Mouse (Mus musculus): Measurements from ENCODE around the gene Foxo3. TPM values are rescaled to one million over a fixed set of nuclear protein-coding genes. Genes with fewer than 3 reads are reported as not detected.

Foxo3 gene
- polyA plus RNA-seq, 1 experiment from 2014 or later = 7.1 TPM

DNA sequence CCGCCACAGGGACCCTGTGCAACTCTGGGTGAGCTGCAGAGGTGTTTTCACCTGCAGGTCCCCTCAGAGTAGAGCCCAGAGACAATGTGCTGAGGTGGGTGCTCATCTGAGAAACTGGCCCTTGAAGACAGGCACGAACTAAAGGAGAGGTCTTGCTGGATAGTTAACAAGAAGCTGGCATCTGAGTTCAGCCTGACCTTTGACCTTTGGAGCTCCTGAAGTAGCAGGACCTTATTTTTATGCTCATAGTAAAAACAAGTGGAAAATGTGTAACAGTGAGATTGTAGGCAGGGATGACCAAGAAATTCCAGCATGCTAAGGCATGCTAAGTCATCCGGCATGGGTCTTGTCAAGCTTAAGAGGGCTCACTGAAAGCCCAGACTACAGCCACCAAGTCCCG lies 82.6 kb downstream of the Foxo3 start:
- peaks cover 22% of the 10 kb centered on the region for H3K36me3 ChIP-seq (ENCODE audit: control insufficient read depth, insufficient read depth, low read length)
- no peak overlapping the region for H3K4me3 ChIP-seq (ENCODE audit: control insufficient read depth in 1 of 2, insufficient read depth in 1 of 2, low read depth in 1 of 2, low read length in 2 of 2)
- no peaks in the 10 kb centered on the region for H3K27me3 ChIP-seq (ENCODE audit: control insufficient read depth, insufficient read depth, low read length)
- no peak overlapping the region for H3K27ac ChIP-seq (replicated peaks in 1 of 2; ENCODE audit: control insufficient read depth in 1 of 2, insufficient read depth in 1 of 2, low read depth in 2 of 2, low read length in 2 of 2)
- ATAC-seq (ENCODE audit: insufficient number of reproducible peaks, insufficient read depth, low FRiP score, low read depth) = no peak
- H3K9ac ChIP-seq (ENCODE audit: low read length) = no peak overlapping the region
- H3K4me1 ChIP-seq (ENCODE audit: control insufficient read depth in 2 of 2, insufficient read depth in 2 of 2, low read length in 2 of 2) = peaks cover 37 to 50% of the 10 kb centered on the region in 2 experiments
- no peak overlapping the region for H3K4me2 ChIP-seq (ENCODE audit: low read length)
- 72% methylated on average over 4 of the region's 4 CpGs for WGBS
- peaks cover 8% of the 10 kb centered on the region; the same call in 1 of the 2 replicates for H3K9me3 ChIP-seq (ENCODE audit: control insufficient read depth, low read length)

DNA sequence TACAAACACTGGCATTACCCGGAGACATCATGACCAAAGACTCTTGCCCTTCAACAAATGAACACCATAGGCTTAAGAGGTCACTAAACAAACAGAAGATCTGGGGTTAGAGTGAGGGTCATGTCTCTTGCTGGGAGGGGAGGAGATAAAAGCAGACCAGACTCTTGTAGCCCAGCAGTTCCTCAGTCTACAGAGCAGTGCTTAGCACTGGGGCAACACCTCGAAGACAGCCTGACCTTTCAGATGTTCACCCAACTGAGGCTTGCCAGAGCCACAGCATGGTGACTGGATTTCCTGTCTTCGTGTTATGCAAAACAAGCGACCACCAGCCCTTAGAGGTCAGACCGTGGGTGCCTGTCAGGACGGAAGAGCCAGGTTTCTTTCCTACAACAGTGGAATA lies 83.6 kb downstream of the Foxo3 start:
- Histone ChIP-seq H3K4me1 (ENCODE audit: control insufficient read depth in 2 of 2, insufficient read depth in 2 of 2, low read length in 2 of 2) (peaks cover 45 to 53% of the 10 kb centered on the region in 2 experiments), H3K36me3 (ENCODE audit: control insufficient read depth, insufficient read depth, low read length) (peaks cover 22% of the 10 kb centered on the region), H3K27ac (replicated peaks in 1 of 2; ENCODE audit: control insufficient read depth in 1 of 2, insufficient read depth in 1 of 2, low read depth in 2 of 2, low read length in 2 of 2) (no peak overlapping the region), H3K27me3 (ENCODE audit: control insufficient read depth, insufficient read depth, low read length) (no peaks in the 10 kb centered on the region), H3K9ac (ENCODE audit: low read length) (no peak overlapping the region), H3K4me2 (ENCODE audit: low read length) (no peak overlapping the region), H3K9me3 (ENCODE audit: control insufficient read depth, low read length) (peaks cover 8% of the 10 kb centered on the region; the same call in 1 of the 2 replicates), H3K4me3 (ENCODE audit: control insufficient read depth in 1 of 2, insufficient read depth in 1 of 2, low read depth in 1 of 2, low read length in 2 of 2) (no peak overlapping the region)
- ATAC-seq (ENCODE audit: insufficient number of reproducible peaks, insufficient read depth, low FRiP score, low read depth) = no peak
- WGBS = 33% methylated on average over 6 of the region's 6 CpGs

DNA sequence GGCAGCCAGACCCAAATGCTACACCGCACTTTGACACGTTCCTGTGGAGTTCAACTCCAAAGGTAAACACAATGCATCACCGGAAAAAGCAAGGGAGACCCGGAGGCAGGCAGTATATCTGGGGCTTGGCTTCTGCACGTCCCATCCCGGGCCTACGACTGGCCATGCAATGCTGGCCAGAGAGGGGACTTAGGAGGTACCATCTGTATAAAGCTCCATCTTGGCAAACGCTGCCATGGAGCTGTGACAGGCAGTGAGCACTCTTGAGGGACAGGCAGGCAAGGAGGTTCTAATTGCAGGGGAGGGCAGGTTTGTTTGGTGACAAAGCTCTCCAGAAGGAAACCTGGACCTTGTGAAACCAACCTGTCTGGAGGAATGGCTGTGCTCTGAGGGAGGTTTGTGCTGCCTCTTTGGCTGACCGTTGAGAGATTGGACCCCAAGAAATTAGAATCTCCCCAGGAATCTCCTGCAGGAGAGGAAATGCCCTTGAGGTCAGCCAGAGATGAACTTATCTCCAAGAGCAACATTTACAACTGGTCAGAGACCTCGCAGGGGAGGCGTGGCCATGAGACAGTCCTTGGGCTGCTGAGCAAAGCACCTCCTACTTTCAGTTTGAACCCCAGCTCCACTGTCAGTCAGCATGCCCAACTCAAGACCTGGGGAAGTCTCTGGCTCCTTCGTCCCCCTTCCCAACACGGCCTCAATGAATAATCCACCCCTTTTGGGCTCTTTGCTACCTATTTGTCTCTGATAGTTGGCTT lies 86.7 kb downstream of the Foxo3 start:
- no peak for ATAC-seq (ENCODE audit: insufficient number of reproducible peaks, insufficient read depth, low FRiP score, low read depth)
- no peaks in the 10 kb centered on the region for H3K9me3 ChIP-seq (ENCODE audit: control insufficient read depth, low read length)
- H3K27me3 ChIP-seq (ENCODE audit: control insufficient read depth, insufficient read depth, low read length) = no peaks in the 10 kb centered on the region
- WGBS = 57% methylated on average over 13 of the region's 13 CpGs
- H3K36me3 ChIP-seq (ENCODE audit: control insufficient read depth, insufficient read depth, low read length) = peaks cover 14% of the 10 kb centered on the region
- H3K9ac ChIP-seq (ENCODE audit: low read length) = no peak overlapping the region
- peak overlapping the region; percentile 22 for H3K4me2 ChIP-seq (ENCODE audit: low read length)
- peaks cover 39 to 43% of the 10 kb centered on the region in 2 experiments for H3K4me1 ChIP-seq (ENCODE audit: control insufficient read depth in 2 of 2, insufficient read depth in 2 of 2, low read length in 2 of 2)
- peak overlapping the region in 1 of 2 experiments; percentile 27; a peak in 1 of 4 replicates for H3K27ac ChIP-seq (replicated peaks in 1 of 2; ENCODE audit: control insufficient read depth in 1 of 2, insufficient read depth in 1 of 2, low read depth in 2 of 2, low read length in 2 of 2)
- H3K4me3 ChIP-seq (ENCODE audit: control insufficient read depth in 1 of 2, insufficient read depth in 1 of 2, low read depth in 1 of 2, low read length in 2 of 2) = no peak overlapping the region

DNA sequence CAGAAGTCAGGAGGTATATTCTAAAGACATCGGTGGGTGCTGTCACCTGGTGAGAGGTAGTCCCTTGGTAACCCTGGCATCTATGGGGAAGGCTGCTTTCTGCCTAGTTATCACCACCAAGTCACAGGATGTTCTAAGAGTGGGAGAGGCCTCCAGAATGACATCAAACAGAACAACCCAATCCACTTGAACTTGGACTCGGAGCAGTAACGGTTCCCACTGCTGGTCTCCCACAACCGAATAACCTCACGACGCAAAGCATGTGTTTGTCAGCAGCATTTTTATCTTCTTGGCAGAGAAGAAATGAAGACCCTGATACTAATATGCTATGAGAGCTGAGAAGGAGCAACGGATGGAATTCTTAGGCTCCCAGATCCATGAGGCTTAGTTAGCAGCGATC lies 87.5 kb downstream of the Foxo3 start:
- no peak overlapping the region for H3K27ac ChIP-seq (replicated peaks in 1 of 2; ENCODE audit: control insufficient read depth in 1 of 2, insufficient read depth in 1 of 2, low read depth in 2 of 2, low read length in 2 of 2)
- H3K4me3 ChIP-seq (ENCODE audit: control insufficient read depth in 1 of 2, insufficient read depth in 1 of 2, low read depth in 1 of 2, low read length in 2 of 2) = no peak overlapping the region
- no peaks in the 10 kb centered on the region for H3K27me3 ChIP-seq (ENCODE audit: control insufficient read depth, insufficient read depth, low read length)
- H3K9me3 ChIP-seq (ENCODE audit: control insufficient read depth, low read length) = no peaks in the 10 kb centered on the region
- no peak for ATAC-seq (ENCODE audit: insufficient number of reproducible peaks, insufficient read depth, low FRiP score, low read depth)
- peaks cover 38 to 39% of the 10 kb centered on the region in 2 experiments for H3K4me1 ChIP-seq (ENCODE audit: control insufficient read depth in 2 of 2, insufficient read depth in 2 of 2, low read length in 2 of 2)
- 51% methylated on average over 8 of the region's 8 CpGs for WGBS
- peaks cover 21% of the 10 kb centered on the region for H3K36me3 ChIP-seq (ENCODE audit: control insufficient read depth, insufficient read depth, low read length)
- H3K4me2 ChIP-seq (ENCODE audit: low read length) = no peak overlapping the region
- no peak overlapping the region for H3K9ac ChIP-seq (ENCODE audit: low read length)

DNA sequence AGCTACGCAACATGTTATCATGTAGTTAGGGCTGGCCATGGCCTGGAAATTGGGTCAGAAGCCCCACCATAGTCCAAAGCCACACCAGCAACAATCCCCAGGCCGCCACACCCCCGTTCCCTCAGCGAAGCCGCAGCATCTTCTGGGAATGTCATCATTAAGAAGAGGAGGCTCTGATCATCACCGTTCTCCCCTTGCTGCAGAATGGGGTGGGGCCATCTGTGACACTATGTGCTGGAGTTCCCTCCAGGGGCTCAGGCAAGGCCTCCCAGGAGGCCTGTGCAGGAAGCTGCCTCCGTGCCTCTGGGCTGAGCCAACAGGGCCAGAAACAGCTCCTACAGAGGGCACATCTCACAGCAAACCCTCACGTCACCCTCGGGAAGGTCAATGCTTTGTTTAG lies 88.5 kb downstream of the Foxo3 start:
- Histone ChIP-seq H3K4me1 (ENCODE audit: control insufficient read depth in 2 of 2, insufficient read depth in 2 of 2, low read length in 2 of 2) (peaks cover 32 to 35% of the 10 kb centered on the region in 2 experiments), H3K27me3 (ENCODE audit: control insufficient read depth, insufficient read depth, low read length) (no peaks in the 10 kb centered on the region), H3K9me3 (ENCODE audit: control insufficient read depth, low read length) (no peaks in the 10 kb centered on the region), H3K4me3 (ENCODE audit: control insufficient read depth in 1 of 2, insufficient read depth in 1 of 2, low read depth in 1 of 2, low read length in 2 of 2) (no peak overlapping the region), H3K27ac (replicated peaks in 1 of 2; ENCODE audit: control insufficient read depth in 1 of 2, insufficient read depth in 1 of 2, low read depth in 2 of 2, low read length in 2 of 2) (no peak overlapping the region), H3K9ac (ENCODE audit: low read length) (no peak overlapping the region; the same call in 1 of the 2 replicates), H3K4me2 (ENCODE audit: low read length) (no peak overlapping the region), H3K36me3 (ENCODE audit: control insufficient read depth, insufficient read depth, low read length) (peaks cover 27% of the 10 kb centered on the region)
- WGBS = 59% methylated on average over 9 of the region's 9 CpGs
- ATAC-seq (ENCODE audit: insufficient number of reproducible peaks, insufficient read depth, low FRiP score, low read depth) = no peak

DNA sequence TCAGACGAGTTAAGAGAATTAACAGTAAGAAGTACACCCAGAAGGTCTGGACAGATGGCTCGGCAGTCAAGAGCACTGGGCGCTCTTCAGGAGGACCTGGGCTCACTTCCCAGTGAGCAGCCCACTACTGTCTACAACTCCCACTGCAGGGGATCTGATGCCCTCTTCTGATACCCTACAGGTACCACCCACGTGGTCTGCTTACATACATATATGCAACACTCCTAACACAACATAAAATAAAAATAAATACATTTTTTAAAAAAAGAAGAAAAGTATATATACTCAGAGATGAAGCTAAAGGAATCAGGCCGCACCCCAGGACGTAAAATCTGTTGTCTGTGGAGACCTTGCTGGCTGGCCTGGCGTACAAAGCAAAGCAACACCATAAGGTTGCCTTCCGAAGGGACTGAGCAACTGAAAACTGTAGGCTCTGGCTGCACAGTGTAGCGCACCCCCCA lies 89.6 kb downstream of the Foxo3 start:
- Histone ChIP-seq H3K4me2 (ENCODE audit: low read length) (no peak overlapping the region), H3K4me3 (ENCODE audit: control insufficient read depth in 1 of 2, insufficient read depth in 1 of 2, low read depth in 1 of 2, low read length in 2 of 2) (no peak overlapping the region), H3K27ac (replicated peaks in 1 of 2; ENCODE audit: control insufficient read depth in 1 of 2, insufficient read depth in 1 of 2, low read depth in 2 of 2, low read length in 2 of 2) (no peak overlapping the region), H3K27me3 (ENCODE audit: control insufficient read depth, insufficient read depth, low read length) (no peaks in the 10 kb centered on the region), H3K9me3 (ENCODE audit: control insufficient read depth, low read length) (no peaks in the 10 kb centered on the region), H3K36me3 (ENCODE audit: control insufficient read depth, insufficient read depth, low read length) (peaks cover 30% of the 10 kb centered on the region), H3K4me1 (ENCODE audit: control insufficient read depth in 2 of 2, insufficient read depth in 2 of 2, low read length in 2 of 2) (peaks cover 31 to 35% of the 10 kb centered on the region in 2 experiments), H3K9ac (ENCODE audit: low read length) (no peak overlapping the region)
- no peak for ATAC-seq (ENCODE audit: insufficient number of reproducible peaks, insufficient read depth, low FRiP score, low read depth)
- 86% methylated on average over 9 of the region's 9 CpGs for WGBS

DNA sequence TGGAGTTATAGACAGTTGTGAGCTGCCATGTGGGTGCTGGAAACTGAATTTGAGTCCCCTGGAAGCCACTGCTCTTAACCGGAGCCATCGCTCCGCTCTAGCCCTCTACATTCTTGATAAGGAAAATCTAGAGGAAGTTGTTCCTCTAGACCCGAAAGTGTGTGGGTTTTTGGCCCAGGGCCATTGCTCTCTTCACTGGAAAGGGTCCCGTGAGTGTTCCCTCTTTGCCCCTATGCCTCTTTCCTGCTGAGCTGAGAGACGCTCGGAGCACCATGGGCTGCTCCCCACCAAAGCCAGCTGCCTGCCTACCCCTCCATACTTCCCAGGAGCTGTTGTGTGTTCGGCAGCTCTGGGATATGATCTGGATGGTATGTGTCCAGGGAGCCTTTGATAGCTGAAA lies 96.2 kb downstream of the Foxo3 start:
- no peak for ATAC-seq (ENCODE audit: insufficient number of reproducible peaks, insufficient read depth, low FRiP score, low read depth)
- H3K9me3 ChIP-seq (ENCODE audit: control insufficient read depth, low read length) = no peaks in the 10 kb centered on the region
- 45% methylated on average over 8 of the region's 8 CpGs for WGBS
- H3K9ac ChIP-seq (ENCODE audit: low read length) = no peak overlapping the region
- H3K4me1 ChIP-seq (ENCODE audit: control insufficient read depth in 2 of 2, insufficient read depth in 2 of 2, low read length in 2 of 2) = no peaks in the 10 kb centered on the region
- H3K36me3 ChIP-seq (ENCODE audit: control insufficient read depth, insufficient read depth, low read length) = peaks cover 21% of the 10 kb centered on the region
- no peak overlapping the region for H3K27ac ChIP-seq (replicated peaks in 1 of 2; ENCODE audit: control insufficient read depth in 1 of 2, insufficient read depth in 1 of 2, low read depth in 2 of 2, low read length in 2 of 2)
- H3K27me3 ChIP-seq (ENCODE audit: control insufficient read depth, insufficient read depth, low read length) = no peaks in the 10 kb centered on the region
- no peak overlapping the region for H3K4me3 ChIP-seq (ENCODE audit: control insufficient read depth in 1 of 2, insufficient read depth in 1 of 2, low read depth in 1 of 2, low read length in 2 of 2)
- no peak overlapping the region for H3K4me2 ChIP-seq (ENCODE audit: low read length)

All from heart, embryonic 14.5 days (tissue).